Mouse (Mus musculus): ENCODE results near the gene Twnk. TPM values are rescaled to one million over a fixed set of nuclear protein-coding genes. Genes with fewer than 3 reads are reported as not detected.
A peak's percentile ranks its signal among the peaks of the same experiment; 100 is the strongest.

Gene Twnk
- polyA plus RNA-seq, 1 experiment = 7.2 TPM

- Histone ChIP-seq H3K4me1 (ENCODE audit: control insufficient read depth, insufficient read depth, low read length) (peaks cover 13% of the 10 kb centered on the region), H3K4me3 (replicated peaks; ENCODE audit: extremely low read depth, low read depth, low read length) (peak overlapping the region; percentile 89)
- no peak for DNase-seq
- 10% methylated on average over 13 of the region's 13 CpGs for WGBS
- TF ChIP-seq POLR2A (IDR thresholded peaks at IDR 0.05; ENCODE audit: borderline replicate concordance, extremely low read depth, low read depth, low read length) = no peak
- no peak for TF ChIP-seq CTCF (IDR thresholded peaks at IDR 0.05; ENCODE audit: insufficient read depth, low read length)
These were observed 12.9 kb downstream of the Twnk start for GRCm38 (mm10) chr19:45018351-45018831.

GRCm38 (mm10) chr19:45020348-45020747 is 14.9 kb downstream of the Twnk start:
- Histone ChIP-seq H3K4me3 (replicated peaks; ENCODE audit: extremely low read depth, low read depth, low read length) (no peak overlapping the region), H3K4me1 (ENCODE audit: control insufficient read depth, insufficient read depth, low read length) (peaks cover 13% of the 10 kb centered on the region)
- 26% methylated on average over 6 of the region's 6 CpGs for WGBS
- TF ChIP-seq POLR2A (IDR thresholded peaks at IDR 0.05; ENCODE audit: borderline replicate concordance, extremely low read depth, low read depth, low read length) = no peak
- no peak for TF ChIP-seq CTCF (IDR thresholded peaks at IDR 0.05; ENCODE audit: insufficient read depth, low read length)
- no peak for DNase-seq

- no peak for DNase-seq
These were observed 15.9 kb downstream of the Twnk start for GRCm38 (mm10) chr19:45021362-45021761.

GRCm38 (mm10) chr19:45023993-45024392 is 18.5 kb downstream of the Twnk start:
- no peak overlapping the region for H3K4me3 ChIP-seq (replicated peaks; ENCODE audit: extremely low read depth, low read depth, low read length)
- TF ChIP-seq POLR2A (IDR thresholded peaks at IDR 0.05; ENCODE audit: borderline replicate concordance, extremely low read depth, low read depth, low read length) (no peak), CTCF (IDR thresholded peaks at IDR 0.05; ENCODE audit: insufficient read depth, low read length) (no peak)
- 78% methylated on average over 11 of the region's 11 CpGs for WGBS
- H3K4me1 ChIP-seq (ENCODE audit: control insufficient read depth, insufficient read depth, low read length) = peaks cover 8% of the 10 kb centered on the region
- no peak for DNase-seq

More at GRCm38 (mm10) chr19:45021362-45021761, 15.9 kb downstream of the Twnk start:
- H3K4me3 ChIP-seq (replicated peaks; ENCODE audit: extremely low read depth, low read depth, low read length) = no peak overlapping the region
- H3K4me1 ChIP-seq (ENCODE audit: control insufficient read depth, insufficient read depth, low read length) = peaks cover 13% of the 10 kb centered on the region
- TF ChIP-seq POLR2A (IDR thresholded peaks at IDR 0.05; ENCODE audit: borderline replicate concordance, extremely low read depth, low read depth, low read length) (no peak), CTCF (IDR thresholded peaks at IDR 0.05; ENCODE audit: insufficient read depth, low read length) (no peak)
- WGBS = 68% methylated on average over 15 of the region's 15 CpGs

- peaks cover 6% of the 10 kb centered on the region; the same call in 1 of the 2 replicates for H3K4me1 ChIP-seq (ENCODE audit: control insufficient read depth, insufficient read depth, low read length)
- 80% methylated on average over 20 of the region's 20 CpGs for WGBS
- TF ChIP-seq POLR2A (IDR thresholded peaks at IDR 0.05; ENCODE audit: borderline replicate concordance, extremely low read depth, low read depth, low read length) (no peak), CTCF (IDR thresholded peaks at IDR 0.05; ENCODE audit: insufficient read depth, low read length) (no peak)
- DNase-seq = no peak
- H3K4me3 ChIP-seq (replicated peaks; ENCODE audit: extremely low read depth, low read depth, low read length) = no peak overlapping the region
These were observed 19.3 kb downstream of the Twnk start for GRCm38 (mm10) chr19:45024775-45025174.

- 92% methylated on average over 37 of the region's 37 CpGs for WGBS
- peaks cover 3% of the 10 kb centered on the region for H3K4me1 ChIP-seq (ENCODE audit: control insufficient read depth, insufficient read depth, low read length)
- TF ChIP-seq POLR2A (IDR thresholded peaks at IDR 0.05; ENCODE audit: borderline replicate concordance, extremely low read depth, low read depth, low read length) (no peak), CTCF (IDR thresholded peaks at IDR 0.05; ENCODE audit: insufficient read depth, low read length) (no peak)
- DNase-seq = no peak
- no peak overlapping the region for H3K4me3 ChIP-seq (replicated peaks; ENCODE audit: extremely low read depth, low read depth, low read length)
These were observed 20.6 kb downstream of the Twnk start for GRCm38 (mm10) chr19:45025937-45026568.

GRCm38 (mm10) chr19:45026958-45027670 is 21.7 kb downstream of the Twnk start:
- Histone ChIP-seq H3K4me1 (ENCODE audit: control insufficient read depth, insufficient read depth, low read length) (peaks cover 10% of the 10 kb centered on the region), H3K4me3 (replicated peaks; ENCODE audit: extremely low read depth, low read depth, low read length) (no peak overlapping the region)
- TF ChIP-seq POLR2A (IDR thresholded peaks at IDR 0.05; ENCODE audit: borderline replicate concordance, extremely low read depth, low read depth, low read length) (no peak), CTCF (IDR thresholded peaks at IDR 0.05; ENCODE audit: insufficient read depth, low read length) (no peak)
- 60% methylated on average over 6 of the region's 6 CpGs for WGBS
- no peak for DNase-seq

- Histone ChIP-seq H3K4me3 (replicated peaks; ENCODE audit: extremely low read depth, low read depth, low read length) (no peak overlapping the region), H3K4me1 (ENCODE audit: control insufficient read depth, insufficient read depth, low read length) (peaks cover 10% of the 10 kb centered on the region)
- 83% methylated on average over 6 of the region's 6 CpGs for WGBS
- TF ChIP-seq CTCF (IDR thresholded peaks at IDR 0.05; ENCODE audit: insufficient read depth, low read length) = no peak
- TF ChIP-seq POLR2A (IDR thresholded peaks at IDR 0.05; ENCODE audit: borderline replicate concordance, extremely low read depth, low read depth, low read length) = no peak
- no peak for DNase-seq
These were observed 22.4 kb downstream of the Twnk start for GRCm38 (mm10) chr19:45027848-45028247.

- 63% methylated on average over 19 of the region's 19 CpGs for WGBS
- peaks cover 10% of the 10 kb centered on the region for H3K4me1 ChIP-seq (ENCODE audit: control insufficient read depth, insufficient read depth, low read length)
- no peak for DNase-seq
- no peak overlapping the region for H3K4me3 ChIP-seq (replicated peaks; ENCODE audit: extremely low read depth, low read depth, low read length)
- TF ChIP-seq POLR2A (IDR thresholded peaks at IDR 0.05; ENCODE audit: borderline replicate concordance, extremely low read depth, low read depth, low read length) = no peak
- TF ChIP-seq CTCF (IDR thresholded peaks at IDR 0.05; ENCODE audit: insufficient read depth, low read length) = no peak
These were observed 23.3 kb downstream of the Twnk start for GRCm38 (mm10) chr19:45028746-45029145.
